Mouse (Mus musculus): ENCODE data around the gene Rpusd3. TPM values are rescaled to one million over a fixed set of nuclear protein-coding genes. Genes with fewer than 3 reads are reported as not detected.

Gene Rpusd3
- polyA plus RNA-seq, 1 experiment from 2014 or later, result 21.2 TPM

- H3K36me3 ChIP-seq (replicated peaks), result peaks cover 46% of the 10 kb centered on the region
- H3K4me2 ChIP-seq, result peak within 1 kb of the TSS; percentile 95
- H3K4me1 ChIP-seq, result peaks cover 26% of the 10 kb centered on the region
- peak within 1 kb of the TSS; percentile 98 for H3K9ac ChIP-seq
- no peaks in the 10 kb centered on the region for H3K27me3 ChIP-seq (replicated peaks)
- ATAC-seq (replicated peaks), result peak; percentile 97
- H3K27ac ChIP-seq, result peak within 1 kb of the TSS; percentile 97
- no peaks in the 10 kb centered on the region for H3K9me3 ChIP-seq
- peak within 1 kb of the TSS; percentile 100 for H3K4me3 ChIP-seq
- WGBS, result 1% methylated on average over 61 of the region's 61 CpGs
Measured at GRCm38 (mm10) chr6:113377496-113378385, 41.4 kb downstream of the Rpusd3 start, which contains the start of the genes Tada3 and Arpc4. Gene Tada3 (minus strand): TSS chr6:113377883. Gene Arpc4 (plus strand): TSS chr6:113378115.

GRCm38 (mm10) chr6:113377172-113377495 lies 42.0 kb downstream of the Rpusd3 start:
- Histone ChIP-seq H3K4me1 (peaks cover 26% of the 10 kb centered on the region), H3K27me3 (replicated peaks) (no peaks in the 10 kb centered on the region), H3K36me3 (replicated peaks) (peaks cover 47% of the 10 kb centered on the region), H3K27ac (peak overlapping the region; percentile 97), H3K4me3 (peak overlapping the region; percentile 100), H3K9me3 (no peaks in the 10 kb centered on the region), H3K4me2 (peak overlapping the region; percentile 95), H3K9ac (peak overlapping the region; percentile 98)
- WGBS, result 8% methylated on average over 7 of the region's 7 CpGs
- ATAC-seq (replicated peaks), result no peak

DNA sequence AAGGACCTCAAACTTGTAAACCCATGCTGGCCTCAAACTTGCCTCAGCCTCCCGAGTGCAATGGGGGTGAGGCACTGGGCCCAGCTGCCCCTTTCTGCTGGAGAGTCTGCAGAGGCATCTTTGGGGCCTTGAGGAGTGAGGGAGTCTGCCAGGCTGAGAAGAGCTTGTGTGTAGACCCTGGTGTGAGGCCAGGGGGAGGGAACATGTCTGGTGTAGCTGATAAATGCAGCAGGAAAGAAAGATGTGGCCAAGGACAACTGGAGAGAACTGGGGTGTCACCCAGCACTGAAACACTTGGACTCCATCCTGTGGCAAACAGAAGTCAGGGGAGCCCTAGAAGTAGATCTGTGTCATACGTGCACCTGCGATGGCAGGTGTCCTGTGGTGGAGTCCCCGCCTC lies 45.6 kb downstream of the Rpusd3 start:
- no peak overlapping the region for H3K27ac ChIP-seq
- H3K9ac ChIP-seq, result no peak overlapping the region
- ATAC-seq (replicated peaks), result no peak
- WGBS, result 95% methylated on average over 4 of the region's 4 CpGs
- no peak overlapping the region for H3K4me2 ChIP-seq
- H3K27me3 ChIP-seq (replicated peaks), result no peaks in the 10 kb centered on the region
- no peaks in the 10 kb centered on the region for H3K9me3 ChIP-seq
- no peak overlapping the region for H3K4me3 ChIP-seq
- peaks cover 12% of the 10 kb centered on the region for H3K4me1 ChIP-seq
- H3K36me3 ChIP-seq (replicated peaks), result peaks cover 62% of the 10 kb centered on the region

DNA sequence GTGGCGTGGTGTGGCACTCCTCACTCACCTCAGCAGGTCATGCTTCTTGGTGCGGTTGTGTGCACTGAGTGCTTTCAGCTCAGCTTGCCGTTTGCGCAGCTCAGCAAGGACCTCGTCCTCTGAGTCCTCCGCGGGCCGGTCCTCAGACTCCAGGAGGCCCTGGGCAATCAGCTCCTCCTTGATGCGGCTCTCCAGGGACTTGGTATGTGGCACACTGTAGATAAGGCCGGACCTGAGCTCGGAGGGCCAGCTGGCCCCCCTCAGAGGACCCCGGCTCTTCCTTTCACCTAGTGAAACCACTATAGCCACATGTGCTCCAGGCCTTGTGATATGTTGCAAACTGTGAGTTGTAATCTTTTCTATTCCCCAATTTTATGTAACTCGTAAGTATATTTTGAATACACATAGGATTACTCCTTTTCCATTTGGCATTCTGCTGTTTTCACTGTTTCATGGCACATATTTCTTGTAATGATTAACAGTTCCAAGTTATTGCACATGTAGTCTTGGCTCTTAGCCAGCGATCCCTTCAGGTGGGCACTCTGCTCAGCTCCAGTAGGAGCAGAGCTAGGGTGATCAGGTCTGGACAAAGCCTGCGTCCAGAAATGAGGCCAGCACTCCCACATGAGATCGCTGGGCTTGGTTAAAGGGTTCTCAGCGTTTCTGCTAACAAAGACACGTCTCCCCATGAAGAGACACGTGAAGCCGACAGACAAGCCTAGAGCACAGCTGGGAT lies 48.8 kb downstream of the Rpusd3 start:
- Histone ChIP-seq H3K4me1 (no peaks in the 10 kb centered on the region), H3K9me3 (no peaks in the 10 kb centered on the region), H3K4me2 (no peak overlapping the region), H3K4me3 (no peak overlapping the region), H3K27me3 (replicated peaks) (no peaks in the 10 kb centered on the region), H3K9ac (no peak overlapping the region), H3K36me3 (replicated peaks) (peaks cover 62% of the 10 kb centered on the region), H3K27ac (no peak overlapping the region)
- ATAC-seq (replicated peaks), result no peak
- 95% methylated on average over 20 of the region's 20 CpGs for WGBS

DNA sequence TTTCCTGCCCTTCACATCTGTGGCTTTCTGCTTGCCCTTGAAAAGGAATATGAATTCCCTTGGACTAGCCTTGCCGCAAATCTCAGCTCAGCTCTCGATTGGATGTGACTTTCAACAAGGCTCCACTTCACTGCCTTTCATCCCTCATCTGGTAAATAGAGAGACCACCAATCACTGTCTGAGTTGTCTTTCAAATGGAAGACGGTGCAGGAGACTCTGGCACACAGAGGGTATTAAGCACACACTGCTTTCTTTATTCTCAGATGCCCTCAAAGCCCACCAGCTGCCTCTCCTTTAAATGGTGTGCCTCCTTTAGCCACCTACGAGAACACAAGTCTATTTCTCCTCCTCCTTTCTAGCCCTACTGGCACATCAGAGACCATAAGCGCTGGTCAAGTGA lies 50.6 kb downstream of the Rpusd3 start:
- H3K36me3 ChIP-seq (replicated peaks), result peaks cover 51% of the 10 kb centered on the region
- whole genome bisulfite sequencing, result 77% methylated on average over 5 of the region's 5 CpGs
- ATAC-seq (replicated peaks), result no peak

GRCm38 (mm10) chr6:113368124-113368523 lies 51.0 kb downstream of the Rpusd3 start:
- no peaks in the 10 kb centered on the region for H3K27me3 ChIP-seq (replicated peaks)
- 88% methylated on average over 7 of the region's 7 CpGs for WGBS
- no peak overlapping the region for H3K4me3 ChIP-seq
- no peak overlapping the region for H3K9ac ChIP-seq
- peaks cover 46% of the 10 kb centered on the region for H3K36me3 ChIP-seq (replicated peaks)
- no peak for ATAC-seq (replicated peaks)
- no peaks in the 10 kb centered on the region for H3K4me1 ChIP-seq
- no peak overlapping the region for H3K27ac ChIP-seq
- no peaks in the 10 kb centered on the region for H3K9me3 ChIP-seq
- no peak overlapping the region for H3K4me2 ChIP-seq

More for the DNA sequence above, 50.6 kb downstream of the Rpusd3 start:
- H3K9me3 ChIP-seq, result no peaks in the 10 kb centered on the region
- H3K27me3 ChIP-seq (replicated peaks), result no peaks in the 10 kb centered on the region
- no peak overlapping the region for H3K9ac ChIP-seq
- no peak overlapping the region for H3K4me3 ChIP-seq
- no peak overlapping the region for H3K4me2 ChIP-seq
- no peak overlapping the region for H3K27ac ChIP-seq
- no peaks in the 10 kb centered on the region for H3K4me1 ChIP-seq

DNA sequence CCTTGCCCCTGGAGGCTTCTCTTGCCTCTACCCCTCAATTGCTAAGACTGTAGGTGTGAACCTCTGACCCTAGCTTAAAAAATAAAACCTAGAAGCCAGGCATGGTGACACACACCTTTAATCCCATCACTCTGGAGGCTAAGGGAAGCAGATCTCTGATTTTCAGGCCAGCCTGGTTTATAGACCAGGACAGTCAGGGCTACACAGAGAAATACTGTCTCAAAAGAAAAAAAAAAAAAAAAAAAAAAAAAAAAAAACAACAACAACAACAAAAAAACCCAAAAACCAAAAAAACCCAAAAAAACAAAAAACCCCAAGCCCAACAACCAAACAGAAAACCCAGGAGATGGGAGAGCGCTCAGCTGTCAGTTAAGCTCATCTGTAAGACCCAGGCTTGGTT lies 51.6 kb downstream of the Rpusd3 start:
- WGBS, result 98% methylated on average over 1 of the region's 1 CpGs
- H3K36me3 ChIP-seq (replicated peaks), result peaks cover 41% of the 10 kb centered on the region
- no peak overlapping the region for H3K27ac ChIP-seq
- no peaks in the 10 kb centered on the region for H3K4me1 ChIP-seq
- ATAC-seq (replicated peaks), result no peak
- no peaks in the 10 kb centered on the region for H3K9me3 ChIP-seq
- H3K4me3 ChIP-seq, result no peak overlapping the region
- H3K27me3 ChIP-seq (replicated peaks), result no peaks in the 10 kb centered on the region
- no peak overlapping the region for H3K4me2 ChIP-seq
- H3K9ac ChIP-seq, result no peak overlapping the region

GRCm38 (mm10) chr6:113366639-113367038 lies 52.5 kb downstream of the Rpusd3 start:
- no peaks in the 10 kb centered on the region for H3K4me1 ChIP-seq
- H3K27me3 ChIP-seq (replicated peaks), result no peaks in the 10 kb centered on the region
- no peak for ATAC-seq (replicated peaks)
- H3K36me3 ChIP-seq (replicated peaks), result peaks cover 34% of the 10 kb centered on the region
- no peak overlapping the region for H3K9ac ChIP-seq
- no peaks in the 10 kb centered on the region for H3K9me3 ChIP-seq
- no peak overlapping the region for H3K4me2 ChIP-seq
- H3K4me3 ChIP-seq, result no peak overlapping the region
- 96% methylated on average over 6 of the region's 6 CpGs for WGBS
- H3K27ac ChIP-seq, result no peak overlapping the region

Small RNA genes within 50 kb of the gene (microRNA-seq; reads per million reads assigned to microRNA genes)
- gene Gm24387, result not detected

Other genes starting within 250 kb of the Rpusd3 start
- 75.6 and 80.7 TPM in 2 replicates for gene Lhfpl4, start 224.0 kb downstream of the Rpusd3 start, polyA plus RNA-seq (2015; fragmentation: Nextera tagmentation; extraction: Ambion mirVana)
- 40.1 and 40.4 TPM in 2 replicates for gene Mtmr14, start 181.5 kb downstream of the Rpusd3 start, polyA plus RNA-seq (2015; fragmentation: Nextera tagmentation; extraction: Ambion mirVana)
- 2.0 and 2.3 TPM in 2 replicates for gene Cpne9, start 137.0 kb downstream of the Rpusd3 start, polyA plus RNA-seq (2015; fragmentation: Nextera tagmentation; extraction: Ambion mirVana)
- gene Brpf1, start 112.2 kb downstream of the Rpusd3 start, polyA plus RNA-seq (2015; fragmentation: Nextera tagmentation; extraction: Ambion mirVana), result 17.9 and 18.9 TPM in 2 replicates
- gene Ogg1, start 92.4 kb downstream of the Rpusd3 start, polyA plus RNA-seq (2015; fragmentation: Nextera tagmentation; extraction: Ambion mirVana), result 9.6 and 11.1 TPM in 2 replicates
- 117 and 124 TPM in 2 replicates for gene Camk1, start 75.4 kb downstream of the Rpusd3 start, polyA plus RNA-seq (2015; fragmentation: Nextera tagmentation; extraction: Ambion mirVana)
- 80.4 and 81.6 TPM in 2 replicates for gene Tada3, start 41.5 kb downstream of the Rpusd3 start, polyA plus RNA-seq (2015; fragmentation: Nextera tagmentation; extraction: Ambion mirVana)
- gene Arpc4, start 41.2 kb downstream of the Rpusd3 start, polyA plus RNA-seq (2015; fragmentation: Nextera tagmentation; extraction: Ambion mirVana), result 430 and 433 TPM in 2 replicates
- 15.1 TPM in 2 replicates for gene Ttll3, start 30.1 kb downstream of the Rpusd3 start, polyA plus RNA-seq (2015; fragmentation: Nextera tagmentation; extraction: Ambion mirVana)
- gene Cidec, start 16.4 kb upstream of the Rpusd3 start, polyA plus RNA-seq (2015; fragmentation: Nextera tagmentation; extraction: Ambion mirVana), result not detected in 2 replicates
- gene Jagn1, start 23.2 kb upstream of the Rpusd3 start, polyA plus RNA-seq (2015; fragmentation: Nextera tagmentation; extraction: Ambion mirVana), result 94.9 and 101 TPM in 2 replicates
- 0.08 and 0.41 TPM in 2 replicates for gene Il17re, start 39.1 kb upstream of the Rpusd3 start, polyA plus RNA-seq (2015; fragmentation: Nextera tagmentation; extraction: Ambion mirVana)
- 3.4 and 4.8 TPM in 2 replicates for gene Il17rc, start 52.1 kb upstream of the Rpusd3 start, polyA plus RNA-seq (2015; fragmentation: Nextera tagmentation; extraction: Ambion mirVana)
- gene Creld1, start 64.0 kb upstream of the Rpusd3 start, polyA plus RNA-seq (2015; fragmentation: Nextera tagmentation; extraction: Ambion mirVana), result 74.8 and 79.0 TPM in 2 replicates
- 13.1 and 13.5 TPM in 2 replicates for gene Prrt3, start 82.6 kb upstream of the Rpusd3 start, polyA plus RNA-seq (2015; fragmentation: Nextera tagmentation; extraction: Ambion mirVana)
- 104 and 105 TPM in 2 replicates for gene Emc3, start 112.3 kb upstream of the Rpusd3 start, polyA plus RNA-seq (2015; fragmentation: Nextera tagmentation; extraction: Ambion mirVana)
- gene Fancd2, start 112.3 kb upstream of the Rpusd3 start, polyA plus RNA-seq (2015; fragmentation: Nextera tagmentation; extraction: Ambion mirVana), result 2.1 and 2.6 TPM in 2 replicates
- gene Fancd2os, start 181.4 kb upstream of the Rpusd3 start, polyA plus RNA-seq (2015; fragmentation: Nextera tagmentation; extraction: Ambion mirVana), result 0.20 and 0.27 TPM in 2 replicates
- gene Brk1, start 185.4 kb upstream of the Rpusd3 start, polyA plus RNA-seq (2015; fragmentation: Nextera tagmentation; extraction: Ambion mirVana), result 224 and 232 TPM in 2 replicates
- 75.8 and 79.0 TPM in 2 replicates for gene Vhl, start 204.6 kb upstream of the Rpusd3 start, polyA plus RNA-seq (2015; fragmentation: Nextera tagmentation; extraction: Ambion mirVana)
- 3.0 and 4.3 TPM in 2 replicates for gene Irak2, start 219.1 kb upstream of the Rpusd3 start, polyA plus RNA-seq (2015; fragmentation: Nextera tagmentation; extraction: Ambion mirVana)

Data from midbrain, embryonic 15.5 days (tissue).